Mouse (Mus musculus): ENCODE measurements around the gene Lhb.
A peak's percentile ranks its signal among the peaks of the same experiment; 100 is the strongest.

DNA sequence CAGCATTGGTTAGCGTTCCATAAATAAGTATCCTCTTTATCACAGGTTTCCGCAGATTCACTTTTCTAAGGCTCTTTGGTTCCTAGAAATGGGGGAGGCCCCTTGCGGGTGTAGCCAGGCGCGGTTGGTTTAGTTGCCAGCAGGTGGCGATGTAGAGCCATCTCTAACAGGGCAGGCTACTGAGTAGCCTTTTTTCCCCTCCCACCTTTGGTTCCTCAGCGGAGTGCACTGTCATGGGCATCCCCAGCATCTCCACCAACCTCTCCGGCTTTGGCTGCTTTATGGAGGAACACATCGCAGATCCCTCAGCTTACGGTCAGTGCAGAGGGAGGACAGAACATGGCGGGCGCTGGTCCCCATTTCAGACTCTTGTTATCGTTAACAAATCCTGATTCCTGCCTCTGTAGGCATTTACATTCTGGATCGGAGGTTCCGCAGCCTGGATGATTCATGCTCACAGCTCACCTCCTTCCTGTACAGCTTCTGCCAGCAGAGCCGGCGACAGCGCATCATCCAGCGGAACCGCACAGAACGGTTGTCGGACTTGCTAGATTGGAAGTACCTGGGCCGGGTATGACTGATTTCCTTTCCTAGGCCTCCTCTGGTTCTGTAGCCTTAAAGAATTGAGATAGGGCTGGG lies 30.8 kb downstream of the Lhb start:
- TF ChIP-seq CTCF (IDR thresholded peaks at IDR 0.05; ENCODE audit: low read depth, low read length), result peak; percentile 91
- no peak for TF ChIP-seq POLR2A (IDR thresholded peaks at IDR 0.05; ENCODE audit: extremely low read depth, insufficient read depth, low read length)

All from liver, adult 2 months (tissue).